Mouse (Mus musculus): ENCODE measurements at regions not wholly inside any gene's neighbourhood (a gene's known extent, or its start where the extent isn't known, plus 50 kb on each side); places are given as distances from the start of the nearest gene placed in this dataset.

GRCm38 (mm10) chr4:95390549-95390948, 166.8 kb upstream of the Fggy start:
- H3K27ac ChIP-seq (ENCODE audit: control insufficient read depth, insufficient read depth, low read depth, low read length): no peak overlapping the region
- H3K4me1 ChIP-seq (ENCODE audit: control insufficient read depth, insufficient read depth, low read length): no peaks in the 10 kb centered on the region

GRCm38 (mm10) chr4:95395746-95396145, 161.6 kb upstream of the Fggy start:
- H3K4me1 ChIP-seq (ENCODE audit: control insufficient read depth, insufficient read depth, low read length): no peaks in the 10 kb centered on the region
- no peaks in the 10 kb centered on the region for H3K36me3 ChIP-seq (ENCODE audit: control insufficient read depth, insufficient read depth, low read length)
- H3K27me3 ChIP-seq (ENCODE audit: control insufficient read depth, insufficient read depth, low read length): no peaks in the 10 kb centered on the region
- H3K4me3 ChIP-seq (ENCODE audit: control insufficient read depth, low read depth, low read length): no peak overlapping the region
- no peak overlapping the region for H3K27ac ChIP-seq (ENCODE audit: control insufficient read depth, insufficient read depth, low read depth, low read length)
- TF ChIP-seq CTCF (IDR thresholded peaks at IDR 0.05; ENCODE audit: control insufficient read depth, insufficient read depth, insufficient replicate concordance, low read depth, low read length): no peak
- no peak for TF ChIP-seq POLR2A (IDR thresholded peaks at IDR 0.05; ENCODE audit: control insufficient read depth, low read depth, low read length)

More at GRCm38 (mm10) chr4:95390549-95390948, 166.8 kb upstream of the Fggy start:
- no peaks in the 10 kb centered on the region for H3K36me3 ChIP-seq (ENCODE audit: control insufficient read depth, insufficient read depth, low read length)
- TF ChIP-seq CTCF (IDR thresholded peaks at IDR 0.05; ENCODE audit: control insufficient read depth, insufficient read depth, insufficient replicate concordance, low read depth, low read length) (no peak), POLR2A (IDR thresholded peaks at IDR 0.05; ENCODE audit: control insufficient read depth, low read depth, low read length) (no peak)
- H3K4me3 ChIP-seq (ENCODE audit: control insufficient read depth, low read depth, low read length): no peak overlapping the region
- no peaks in the 10 kb centered on the region for H3K27me3 ChIP-seq (ENCODE audit: control insufficient read depth, insufficient read depth, low read length)

- no peaks in the 10 kb centered on the region for H3K4me1 ChIP-seq (ENCODE audit: control insufficient read depth, insufficient read depth, low read length)
- no peaks in the 10 kb centered on the region for H3K36me3 ChIP-seq (ENCODE audit: control insufficient read depth, insufficient read depth, low read length)
- no peak for TF ChIP-seq POLR2A (IDR thresholded peaks at IDR 0.05; ENCODE audit: control insufficient read depth, low read depth, low read length)
- TF ChIP-seq CTCF (IDR thresholded peaks at IDR 0.05; ENCODE audit: control insufficient read depth, insufficient read depth, insufficient replicate concordance, low read depth, low read length): no peak
- H3K27ac ChIP-seq (ENCODE audit: control insufficient read depth, insufficient read depth, low read depth, low read length): no peak overlapping the region
- H3K4me3 ChIP-seq (ENCODE audit: control insufficient read depth, low read depth, low read length): no peak overlapping the region
- no peaks in the 10 kb centered on the region for H3K27me3 ChIP-seq (ENCODE audit: control insufficient read depth, insufficient read depth, low read length)
Measured at GRCm38 (mm10) chr4:95398301-95398700, 159.0 kb upstream of the Fggy start.

GRCm38 (mm10) chr4:95402273-95402672, 155.0 kb upstream of the Fggy start:
- H3K4me3 ChIP-seq (ENCODE audit: control insufficient read depth, low read depth, low read length): no peak overlapping the region
- TF ChIP-seq POLR2A (IDR thresholded peaks at IDR 0.05; ENCODE audit: control insufficient read depth, low read depth, low read length) (no peak), CTCF (IDR thresholded peaks at IDR 0.05; ENCODE audit: control insufficient read depth, insufficient read depth, insufficient replicate concordance, low read depth, low read length) (no peak)
- H3K36me3 ChIP-seq (ENCODE audit: control insufficient read depth, insufficient read depth, low read length): no peaks in the 10 kb centered on the region
- no peaks in the 10 kb centered on the region for H3K27me3 ChIP-seq (ENCODE audit: control insufficient read depth, insufficient read depth, low read length)
- no peak overlapping the region for H3K27ac ChIP-seq (ENCODE audit: control insufficient read depth, insufficient read depth, low read depth, low read length)
- no peaks in the 10 kb centered on the region for H3K4me1 ChIP-seq (ENCODE audit: control insufficient read depth, insufficient read depth, low read length)

DNA sequence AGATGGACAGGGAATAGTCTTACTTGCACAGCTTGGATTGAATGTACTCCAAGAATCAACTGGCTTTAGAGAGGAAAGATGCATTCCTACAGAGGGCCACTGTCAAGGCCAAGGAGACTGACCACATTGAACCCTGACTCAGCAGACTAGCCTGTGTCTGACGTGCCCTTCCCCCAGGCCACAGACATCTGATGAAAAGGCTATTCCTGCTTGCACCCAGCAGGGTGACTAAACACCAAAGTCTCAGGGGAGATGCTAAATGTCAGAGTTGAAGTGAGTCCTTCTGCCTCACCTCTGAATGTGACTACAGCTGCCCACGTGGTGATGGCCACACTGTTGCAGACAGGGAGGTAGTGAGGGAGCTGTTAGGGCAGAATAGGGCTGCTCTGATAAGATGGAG, 140.2 kb upstream of the Fggy start:
- Histone ChIP-seq H3K27ac (ENCODE audit: control insufficient read depth, insufficient read depth, low read depth, low read length) (no peak overlapping the region), H3K4me1 (ENCODE audit: control insufficient read depth, insufficient read depth, low read length) (no peaks in the 10 kb centered on the region), H3K27me3 (ENCODE audit: control insufficient read depth, insufficient read depth, low read length) (no peaks in the 10 kb centered on the region), H3K36me3 (ENCODE audit: control insufficient read depth, insufficient read depth, low read length) (no peaks in the 10 kb centered on the region), H3K4me3 (ENCODE audit: control insufficient read depth, low read depth, low read length) (no peak overlapping the region)
- no peak for TF ChIP-seq CTCF (IDR thresholded peaks at IDR 0.05; ENCODE audit: control insufficient read depth, insufficient read depth, insufficient replicate concordance, low read depth, low read length)
- TF ChIP-seq POLR2A (IDR thresholded peaks at IDR 0.05; ENCODE audit: control insufficient read depth, low read depth, low read length): no peak

- TF ChIP-seq CTCF (IDR thresholded peaks at IDR 0.05; ENCODE audit: control insufficient read depth, insufficient read depth, insufficient replicate concordance, low read depth, low read length) (no peak), POLR2A (IDR thresholded peaks at IDR 0.05; ENCODE audit: control insufficient read depth, low read depth, low read length) (no peak)
- H3K27ac ChIP-seq (ENCODE audit: control insufficient read depth, insufficient read depth, low read depth, low read length): no peak overlapping the region
- no peaks in the 10 kb centered on the region for H3K4me1 ChIP-seq (ENCODE audit: control insufficient read depth, insufficient read depth, low read length)
- no peak overlapping the region for H3K4me3 ChIP-seq (ENCODE audit: control insufficient read depth, low read depth, low read length)
- H3K36me3 ChIP-seq (ENCODE audit: control insufficient read depth, insufficient read depth, low read length): no peaks in the 10 kb centered on the region
- no peaks in the 10 kb centered on the region for H3K27me3 ChIP-seq (ENCODE audit: control insufficient read depth, insufficient read depth, low read length)
Measured at GRCm38 (mm10) chr4:95426563-95426962, 130.7 kb upstream of the Fggy start.

DNA sequence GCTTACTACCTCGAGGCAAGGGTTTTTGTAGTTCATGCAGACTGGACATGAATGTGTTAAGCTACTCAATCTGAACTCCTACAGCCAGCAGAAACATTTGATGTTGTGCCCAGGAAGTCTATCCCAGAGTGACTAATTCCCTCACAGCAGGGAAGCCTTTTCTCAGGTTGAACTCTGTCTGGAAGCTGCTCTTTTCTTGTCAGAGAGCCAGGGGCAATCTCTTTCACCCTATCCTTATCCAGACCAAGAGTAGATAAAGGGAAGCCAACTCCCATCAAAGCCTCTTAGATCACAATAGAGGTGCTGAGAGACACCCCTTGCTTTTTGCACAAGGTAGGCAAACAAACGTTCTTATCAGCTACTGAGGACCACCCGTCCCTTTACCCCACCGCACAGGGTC, 122.8 kb upstream of the Fggy start:
- H3K27ac ChIP-seq (ENCODE audit: control insufficient read depth, insufficient read depth, low read depth, low read length): no peak overlapping the region
- H3K4me1 ChIP-seq (ENCODE audit: control insufficient read depth, insufficient read depth, low read length): no peaks in the 10 kb centered on the region
- no peak overlapping the region for H3K4me3 ChIP-seq (ENCODE audit: control insufficient read depth, low read depth, low read length)
- H3K27me3 ChIP-seq (ENCODE audit: control insufficient read depth, insufficient read depth, low read length): no peaks in the 10 kb centered on the region
- no peak for TF ChIP-seq CTCF (IDR thresholded peaks at IDR 0.05; ENCODE audit: control insufficient read depth, insufficient read depth, insufficient replicate concordance, low read depth, low read length)
- no peak for TF ChIP-seq POLR2A (IDR thresholded peaks at IDR 0.05; ENCODE audit: control insufficient read depth, low read depth, low read length)
- H3K36me3 ChIP-seq (ENCODE audit: control insufficient read depth, insufficient read depth, low read length): no peaks in the 10 kb centered on the region

- TF ChIP-seq POLR2A (IDR thresholded peaks at IDR 0.05; ENCODE audit: control insufficient read depth, low read depth, low read length): no peak
- TF ChIP-seq CTCF (IDR thresholded peaks at IDR 0.05; ENCODE audit: control insufficient read depth, insufficient read depth, insufficient replicate concordance, low read depth, low read length): no peak
- Histone ChIP-seq H3K27ac (ENCODE audit: control insufficient read depth, insufficient read depth, low read depth, low read length) (no peak overlapping the region), H3K4me1 (ENCODE audit: control insufficient read depth, insufficient read depth, low read length) (no peaks in the 10 kb centered on the region), H3K4me3 (ENCODE audit: control insufficient read depth, low read depth, low read length) (no peak overlapping the region), H3K27me3 (ENCODE audit: control insufficient read depth, insufficient read depth, low read length) (no peaks in the 10 kb centered on the region), H3K36me3 (ENCODE audit: control insufficient read depth, insufficient read depth, low read length) (no peaks in the 10 kb centered on the region)
Measured at GRCm38 (mm10) chr4:95435080-95435479, 122.2 kb upstream of the Fggy start.

Data from testis, adult 2 months (tissue).